Mouse (Mus musculus) thymus, adult 2 months (tissue): Measurements from ENCODE around the gene Ccin.

Experiments used
- CTCF ChIP-seq: fragments of 200-500 bp; IDR thresholded peaks from 2 replicates; pipeline ENCODE4 v1.5.1; 2012; ENCODE audit warnings: mild to moderate bottlenecking, control low read depth, low read length, moderate library complexity, borderline replicate concordance; ENCODE audit not compliant: control insufficient read depth, poor library complexity, insufficient read depth; ENCODE audit errors: extremely low read depth
- POLR2A ChIP-seq: fragments of 200-500 bp; IDR thresholded peaks from 2 replicates; pipeline ENCODE4 v1.6.1; 2012; ENCODE audit warnings: mild to moderate bottlenecking, low read length, control low read depth, moderate library complexity; ENCODE audit not compliant: control insufficient read depth, poor library complexity, insufficient read depth; ENCODE audit errors: extremely low read depth

- TF ChIP-seq POLR2A (no peak), CTCF (no peak)
Measured at GRCm38 (mm10) chr4:43978521-43979443, 4.5 kb upstream of the Ccin start.
